Mouse (Mus musculus): ENCODE data around the gene Neo1. TPM values are rescaled to one million over a fixed set of nuclear protein-coding genes. Genes with fewer than 3 reads are reported as not detected.
A peak's percentile ranks its signal among the peaks of the same experiment; 100 is the strongest.

Gene Neo1
- 1.5 and 2.4 TPM in 2 replicates for polyA plus RNA-seq (2015; fragmentation: Nextera tagmentation; extraction: Ambion mirVana)

- Histone ChIP-seq H3K36me3 (no peaks in the 10 kb centered on the region), H3K9ac (peak within 1 kb of the TSS; percentile 63), H3K4me3 (replicated peaks) (peak within 1 kb of the TSS; percentile 63), H3K4me1 (replicated peaks) (peaks cover 4% of the 10 kb centered on the region; the same call in 1 of the 2 replicates), H3K9me3 (replicated peaks) (no peaks in the 10 kb centered on the region), H3K4me2 (peak within 1 kb of the TSS; percentile 68), H3K27me3 (peaks cover 69% of the 10 kb centered on the region), H3K27ac (peak within 1 kb of the TSS; percentile 69)
- under 1% methylated on average over 60 of the region's 86 CpGs for WGBS (ENCODE audit: insufficient replicate concordance)
- no peak for DNase-seq
- peak; percentile 79 for ATAC-seq (ENCODE audit: low read depth)
These were observed at the start of gene Neo1 for GRCm38 (mm10) chr9:59036159-59036731. Neo1 (minus strand) TSS chr9:59036441.

- no peaks in the 10 kb centered on the region for H3K27me3 ChIP-seq
- H3K36me3 ChIP-seq: no peaks in the 10 kb centered on the region
- 69% methylated on average over 4 of the region's 4 CpGs for WGBS (ENCODE audit: insufficient replicate concordance)
- H3K4me1 ChIP-seq (replicated peaks): no peaks in the 10 kb centered on the region
- no peak overlapping the region for H3K9ac ChIP-seq
- no peak for DNase-seq
- H3K9me3 ChIP-seq (replicated peaks): no peaks in the 10 kb centered on the region
- no peak overlapping the region for H3K4me3 ChIP-seq (replicated peaks)
- H3K27ac ChIP-seq: no peak overlapping the region
- no peak overlapping the region for H3K4me2 ChIP-seq
- ATAC-seq (ENCODE audit: low read depth): no peak
These were observed 39.4 kb upstream of the Neo1 start for GRCm38 (mm10) chr9:59075632-59076031.

- no peak for DNase-seq
- 56% methylated on average over 4 of the region's 4 CpGs for WGBS (ENCODE audit: insufficient replicate concordance)
- H3K27ac ChIP-seq: no peak overlapping the region
These were observed 37.6 kb upstream of the Neo1 start for GRCm38 (mm10) chr9:59073887-59074286.

DNA sequence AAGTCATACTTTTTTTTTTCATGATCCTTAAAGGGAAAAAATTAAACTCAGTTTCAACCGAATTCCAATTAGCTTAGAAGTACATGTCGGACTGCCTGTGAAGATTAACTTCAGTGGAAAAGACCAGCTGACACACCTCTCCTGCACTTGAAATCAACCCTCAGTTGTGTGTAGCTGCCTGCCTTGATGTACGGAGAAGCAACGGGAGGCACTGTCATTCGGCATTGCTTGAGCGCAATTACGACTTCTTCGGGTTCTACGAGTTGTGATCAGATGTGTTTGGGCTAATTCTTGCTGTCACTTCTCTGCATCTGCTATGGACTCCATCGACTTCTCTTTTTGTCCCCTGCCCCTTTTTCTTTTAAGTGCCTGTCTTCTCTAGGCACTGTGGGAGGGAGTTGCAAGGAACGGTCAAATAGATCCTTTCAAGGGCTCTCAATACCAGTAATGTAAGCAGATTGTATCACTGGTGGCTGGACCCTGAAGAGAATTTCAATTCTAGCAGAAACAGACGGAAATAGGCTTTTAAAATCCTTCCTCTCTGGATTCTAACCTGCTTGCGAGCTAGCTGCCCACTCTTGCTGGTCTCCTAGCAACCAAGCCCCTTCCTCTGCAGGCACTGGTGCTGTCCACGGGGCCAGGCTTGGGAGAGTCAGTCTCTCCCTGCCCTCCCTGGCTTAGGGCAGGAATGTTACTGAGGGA lies 36.0 kb upstream of the Neo1 start:
- Histone ChIP-seq H3K27ac (no peak overlapping the region), H3K36me3 (no peaks in the 10 kb centered on the region), H3K4me1 (replicated peaks) (no peaks in the 10 kb centered on the region), H3K9me3 (replicated peaks) (no peaks in the 10 kb centered on the region), H3K27me3 (no peaks in the 10 kb centered on the region), H3K9ac (no peak overlapping the region), H3K4me3 (replicated peaks) (no peak overlapping the region), H3K4me2 (no peak overlapping the region)
- 48% methylated on average over 14 of the region's 14 CpGs for WGBS (ENCODE audit: insufficient replicate concordance)
- DNase-seq (no peak), ATAC-seq (ENCODE audit: low read depth) (no peak)

More at GRCm38 (mm10) chr9:59073887-59074286, 37.6 kb upstream of the Neo1 start:
- ATAC-seq (ENCODE audit: low read depth): no peak
- no peaks in the 10 kb centered on the region for H3K36me3 ChIP-seq
- H3K9me3 ChIP-seq (replicated peaks): no peaks in the 10 kb centered on the region
- no peaks in the 10 kb centered on the region for H3K27me3 ChIP-seq
- no peak overlapping the region for H3K4me3 ChIP-seq (replicated peaks)
- no peak overlapping the region for H3K9ac ChIP-seq
- H3K4me1 ChIP-seq (replicated peaks): no peaks in the 10 kb centered on the region
- no peak overlapping the region for H3K4me2 ChIP-seq

- DNase-seq (no peak), ATAC-seq (ENCODE audit: low read depth) (no peak)
- Histone ChIP-seq H3K4me2 (no peak overlapping the region), H3K9ac (no peak overlapping the region), H3K36me3 (no peaks in the 10 kb centered on the region), H3K27me3 (no peaks in the 10 kb centered on the region), H3K27ac (no peak overlapping the region), H3K4me3 (replicated peaks) (no peak overlapping the region), H3K9me3 (replicated peaks) (no peaks in the 10 kb centered on the region), H3K4me1 (replicated peaks) (no peaks in the 10 kb centered on the region)
- WGBS (ENCODE audit: insufficient replicate concordance): 55% methylated on average over 7 of the region's 7 CpGs
These were observed 35.2 kb upstream of the Neo1 start for GRCm38 (mm10) chr9:59071220-59071977.

GRCm38 (mm10) chr9:59070216-59070615 lies 34.0 kb upstream of the Neo1 start:
- Histone ChIP-seq H3K27ac (no peak overlapping the region), H3K27me3 (no peaks in the 10 kb centered on the region), H3K9ac (no peak overlapping the region), H3K36me3 (no peaks in the 10 kb centered on the region), H3K4me1 (replicated peaks) (no peaks in the 10 kb centered on the region), H3K4me3 (replicated peaks) (no peak overlapping the region), H3K4me2 (no peak overlapping the region), H3K9me3 (replicated peaks) (no peaks in the 10 kb centered on the region)
- ATAC-seq (ENCODE audit: low read depth) (no peak), DNase-seq (no peak)
- WGBS (ENCODE audit: insufficient replicate concordance): 56% methylated on average over 4 of the region's 4 CpGs

DNA sequence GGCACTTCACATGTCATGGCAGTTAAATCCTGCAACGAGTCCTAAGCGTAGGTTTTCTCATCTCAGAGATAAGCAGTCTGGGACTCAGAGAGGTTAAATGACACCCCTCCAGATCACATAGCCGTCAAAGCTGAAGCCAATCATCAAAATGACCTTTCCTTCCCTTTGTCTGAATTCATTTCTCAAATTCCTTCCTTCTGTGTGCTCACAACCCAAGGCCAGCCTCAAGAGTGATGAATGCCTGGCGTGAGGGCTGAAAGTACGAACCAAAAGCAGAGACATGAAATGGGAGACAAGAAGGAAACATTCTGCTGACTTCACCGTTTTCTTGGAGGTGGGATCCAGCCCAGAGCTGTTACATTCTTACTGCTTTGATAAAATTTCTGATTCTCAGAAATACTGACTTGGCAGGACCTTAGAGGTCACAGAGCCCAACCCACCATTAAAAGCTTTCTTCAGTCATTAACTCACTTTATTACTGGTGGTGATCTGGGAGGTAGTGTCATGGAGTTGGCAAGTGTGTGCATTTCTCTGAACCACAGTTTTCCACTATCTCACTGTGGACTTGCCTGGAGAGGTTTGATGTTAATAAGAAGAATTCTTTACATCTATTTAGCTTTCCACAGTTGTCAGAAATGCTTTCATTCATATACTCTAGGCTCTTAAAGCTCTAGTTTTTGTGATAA lies 29.5 kb upstream of the Neo1 start:
- Histone ChIP-seq H3K27ac (no peak overlapping the region), H3K36me3 (no peaks in the 10 kb centered on the region), H3K9me3 (replicated peaks) (no peaks in the 10 kb centered on the region), H3K27me3 (no peaks in the 10 kb centered on the region), H3K4me3 (replicated peaks) (no peak overlapping the region), H3K9ac (no peak overlapping the region), H3K4me1 (replicated peaks) (no peaks in the 10 kb centered on the region), H3K4me2 (no peak overlapping the region)
- no peak for ATAC-seq (ENCODE audit: low read depth)
- WGBS (ENCODE audit: insufficient replicate concordance): 46% methylated on average over 6 of the region's 6 CpGs
- no peak for DNase-seq

- no peaks in the 10 kb centered on the region for H3K9me3 ChIP-seq (replicated peaks)
- no peak overlapping the region for H3K9ac ChIP-seq
- H3K36me3 ChIP-seq: no peaks in the 10 kb centered on the region
- no peak for ATAC-seq (ENCODE audit: low read depth)
- H3K4me1 ChIP-seq (replicated peaks): no peaks in the 10 kb centered on the region
- 47% methylated on average over 4 of the region's 4 CpGs for WGBS (ENCODE audit: insufficient replicate concordance)
- no peaks in the 10 kb centered on the region for H3K27me3 ChIP-seq
- no peak for DNase-seq
- no peak overlapping the region for H3K27ac ChIP-seq
- no peak overlapping the region for H3K4me2 ChIP-seq
- H3K4me3 ChIP-seq (replicated peaks): no peak overlapping the region
These were observed 26.2 kb upstream of the Neo1 start for GRCm38 (mm10) chr9:59062409-59062808.

DNA sequence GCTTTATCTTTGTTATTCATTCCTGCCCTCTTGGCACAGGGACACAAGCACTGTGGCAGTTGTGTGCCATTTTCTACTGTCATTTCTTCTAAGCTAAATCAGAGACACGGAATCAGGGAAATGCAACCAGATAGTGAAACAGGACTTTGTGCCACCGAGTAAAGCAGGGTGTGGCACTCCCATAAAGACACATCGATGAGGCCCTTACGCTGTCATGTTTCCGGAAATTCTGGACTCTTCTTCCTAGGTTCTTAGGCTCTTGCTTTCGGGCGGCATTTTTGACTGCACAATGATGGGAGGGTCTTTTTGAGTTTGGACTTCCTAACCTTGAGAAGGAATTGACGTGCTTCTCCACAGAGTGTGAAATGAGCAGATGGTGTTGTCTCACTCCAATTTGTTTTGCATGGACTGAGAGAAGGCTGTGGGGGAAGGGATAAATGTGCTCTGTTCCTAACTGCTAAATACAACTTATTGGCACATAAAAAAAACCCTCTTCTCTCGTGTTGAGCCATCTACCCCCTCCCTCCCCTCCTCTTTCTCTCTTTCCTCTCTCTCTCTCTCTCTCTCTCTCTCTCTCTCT lies 23.9 kb upstream of the Neo1 start:
- Histone ChIP-seq H3K4me3 (replicated peaks) (no peak overlapping the region), H3K27ac (no peak overlapping the region), H3K36me3 (no peaks in the 10 kb centered on the region), H3K4me1 (replicated peaks) (no peaks in the 10 kb centered on the region), H3K27me3 (no peaks in the 10 kb centered on the region), H3K9ac (no peak overlapping the region), H3K9me3 (replicated peaks) (no peaks in the 10 kb centered on the region), H3K4me2 (no peak overlapping the region)
- 70% methylated on average over 9 of the region's 9 CpGs for WGBS (ENCODE audit: insufficient replicate concordance)
- ATAC-seq (ENCODE audit: low read depth) (no peak), DNase-seq (no peak)

DNA sequence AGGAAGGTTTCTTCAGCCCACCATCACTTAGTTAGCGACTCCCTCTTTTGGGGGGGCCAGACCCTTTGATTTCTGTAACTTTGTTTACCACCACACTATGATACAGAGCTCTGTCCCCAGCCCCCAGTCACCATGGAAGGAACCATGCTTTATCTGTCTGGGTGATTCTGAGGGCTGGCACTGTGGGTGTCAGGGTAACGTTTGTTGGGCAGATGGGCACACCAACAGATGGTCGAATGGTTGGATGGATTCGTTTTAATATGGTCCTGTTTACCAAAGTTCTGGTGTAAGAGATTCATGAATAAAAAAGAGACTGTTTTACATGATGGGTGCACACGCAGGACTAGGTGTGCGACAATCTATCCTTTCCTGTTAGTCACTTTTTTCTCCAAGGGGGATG lies 22.9 kb upstream of the Neo1 start:
- Histone ChIP-seq H3K9me3 (replicated peaks) (no peaks in the 10 kb centered on the region), H3K36me3 (no peaks in the 10 kb centered on the region), H3K4me2 (no peak overlapping the region), H3K9ac (no peak overlapping the region), H3K27me3 (no peaks in the 10 kb centered on the region), H3K27ac (no peak overlapping the region), H3K4me3 (replicated peaks) (no peak overlapping the region), H3K4me1 (replicated peaks) (no peaks in the 10 kb centered on the region)
- no peak for ATAC-seq (ENCODE audit: low read depth)
- 71% methylated on average over 6 of the region's 6 CpGs for WGBS (ENCODE audit: insufficient replicate concordance)
- no peak for DNase-seq

GRCm38 (mm10) chr9:59058060-59058459 lies 21.8 kb upstream of the Neo1 start:
- 69% methylated on average over 6 of the region's 6 CpGs for WGBS (ENCODE audit: insufficient replicate concordance)
- ATAC-seq (ENCODE audit: low read depth) (no peak), DNase-seq (no peak)
- Histone ChIP-seq H3K4me2 (no peak overlapping the region), H3K9me3 (replicated peaks) (no peaks in the 10 kb centered on the region), H3K27ac (no peak overlapping the region), H3K27me3 (no peaks in the 10 kb centered on the region), H3K4me3 (replicated peaks) (no peak overlapping the region), H3K4me1 (replicated peaks) (no peaks in the 10 kb centered on the region), H3K36me3 (no peaks in the 10 kb centered on the region), H3K9ac (no peak overlapping the region)
